Mouse (Mus musculus) liver, adult 2 months (tissue): ENCODE measurements around the gene Hist1h2ac. TPM values are rescaled to one million over a fixed set of nuclear protein-coding genes. Genes with fewer than 3 reads are reported as not detected.

Source experiments
- DNase-seq: peaks from one replicate; pipeline ENCODE4 v3.0.0-alpha.2; 2011; ENCODE audit warnings: low read depth, low spot score; ENCODE audit errors: extremely low read depth
- H3K27ac ChIP-seq: fragments of 200-500 bp; replicated peaks from 2 replicates; pipeline ENCODE4 v1.5.1; 2012; ENCODE audit warnings: low read depth, mild to moderate bottlenecking, control low read depth, inconsistent platforms, low read length; ENCODE audit not compliant: insufficient read depth
- H3K27me3 ChIP-seq: fragments of 200-500 bp; 2 replicates; pipeline ENCODE4 v1.6.1; 2012; ENCODE audit warnings: mild to moderate bottlenecking, moderate library complexity, low read length, inconsistent platforms; ENCODE audit not compliant: control insufficient read depth, insufficient read depth
- H3K36me3 ChIP-seq: fragments of 200-500 bp; 2 replicates; pipeline ENCODE4 v1.6.1; 2012; ENCODE audit warnings: low read length, inconsistent platforms; ENCODE audit not compliant: control insufficient read depth, insufficient read depth
- H3K4me1 ChIP-seq: fragments of 200-500 bp; 2 replicates; pipeline ENCODE4 v1.6.1; 2011; ENCODE audit warnings: low read length; ENCODE audit not compliant: control insufficient read depth, insufficient read depth
- H3K4me3 ChIP-seq: fragments of 200-500 bp; 2 replicates; pipeline ENCODE4 v1.5.1; 2011; ENCODE audit warnings: low read depth, mild to moderate bottlenecking, control low read depth, low read length, moderate library complexity; ENCODE audit not compliant: insufficient read depth
- H3K79me2 ChIP-seq: fragments of 200-500 bp; 2 replicates; pipeline ENCODE4 v1.6.1; 2012; ENCODE audit warnings: inconsistent platforms, mild to moderate bottlenecking, low read length, moderate library complexity; ENCODE audit not compliant: control insufficient read depth, insufficient read depth
- H3K9ac ChIP-seq: fragments of 200-500 bp; 2 replicates; pipeline ENCODE4 v1.6.1; 2012; ENCODE audit warnings: low read depth, mild to moderate bottlenecking, control low read depth, inconsistent platforms, low read length
- CTCF ChIP-seq: fragments of 200-500 bp; IDR thresholded peaks from 2 replicates; pipeline ENCODE4 v1.5.1; 2011; ENCODE audit warnings: low read depth, low read length, control low read depth
- POLR2A ChIP-seq: fragments of 200-500 bp; IDR thresholded peaks from 2 replicates; pipeline ENCODE4 v1.6.1; 2011; ENCODE audit warnings: low read length, control low read depth; ENCODE audit not compliant: insufficient read depth; ENCODE audit errors: extremely low read depth
- WGBS: fragments of 180-500 bp; shearing (Covaris S2); methylation state at CpG from one replicate; pipeline ENCODE4 v1.1.7; 2018; 5-methylcytosine and 5-hydroxymethylcytosine counted together
- polyA plus RNA-seq: library from polyadenylated mRNA; depleted of rRNA; stranded (reverse); fragments of >200 nt; gene quantifications from 2 replicates; pipeline ENCODE4 v1.2.3, GENCODE M21; 2012
- total RNA-seq: library from RNA; depleted of rRNA; stranded (reverse); fragments of >200 nt; gene quantifications from 2 replicates; pipeline ENCODE4 v1.2.3, GENCODE M21; 2014

Gene Hist1h2ac
- total and polyA plus RNA-seq, 2 experiments, result 0.22 to 4.9 TPM

DNA sequence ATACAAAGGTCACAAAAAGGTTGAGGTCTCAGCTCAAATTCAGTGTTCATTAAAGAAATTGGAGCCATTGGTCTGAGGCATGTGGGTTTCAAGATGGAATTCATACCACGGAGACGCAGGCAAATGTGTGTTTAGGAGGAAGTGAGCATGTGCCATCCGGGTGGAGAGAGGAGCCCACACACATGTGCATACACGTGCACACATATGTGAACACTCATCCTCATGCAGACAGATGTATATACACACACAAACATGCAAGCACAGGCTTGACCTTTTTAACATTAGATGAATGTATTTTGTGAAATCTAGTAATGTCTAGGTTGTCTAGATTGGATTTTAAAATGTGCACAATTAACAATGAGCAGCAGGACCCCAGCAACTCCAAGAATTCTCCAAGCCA lies 18.5 kb upstream of the Hist1h2ac start:
- H3K4me3 ChIP-seq, result no peak overlapping the region
- no peaks in the 10 kb centered on the region for H3K79me2 ChIP-seq
- DNase-seq, result no peak
- WGBS, result 74% methylated on average over 4 of the region's 4 CpGs
- H3K36me3 ChIP-seq, result peaks cover 16% of the 10 kb centered on the region; the same call in 1 of the 2 replicates
- H3K27me3 ChIP-seq, result no peaks in the 10 kb centered on the region
- no peak overlapping the region for H3K27ac ChIP-seq
- no peaks in the 10 kb centered on the region; the same call in 1 of the 2 replicates for H3K4me1 ChIP-seq
- no peak for TF ChIP-seq CTCF
- no peak for TF ChIP-seq POLR2A
- H3K9ac ChIP-seq, result no peak overlapping the region

DNA sequence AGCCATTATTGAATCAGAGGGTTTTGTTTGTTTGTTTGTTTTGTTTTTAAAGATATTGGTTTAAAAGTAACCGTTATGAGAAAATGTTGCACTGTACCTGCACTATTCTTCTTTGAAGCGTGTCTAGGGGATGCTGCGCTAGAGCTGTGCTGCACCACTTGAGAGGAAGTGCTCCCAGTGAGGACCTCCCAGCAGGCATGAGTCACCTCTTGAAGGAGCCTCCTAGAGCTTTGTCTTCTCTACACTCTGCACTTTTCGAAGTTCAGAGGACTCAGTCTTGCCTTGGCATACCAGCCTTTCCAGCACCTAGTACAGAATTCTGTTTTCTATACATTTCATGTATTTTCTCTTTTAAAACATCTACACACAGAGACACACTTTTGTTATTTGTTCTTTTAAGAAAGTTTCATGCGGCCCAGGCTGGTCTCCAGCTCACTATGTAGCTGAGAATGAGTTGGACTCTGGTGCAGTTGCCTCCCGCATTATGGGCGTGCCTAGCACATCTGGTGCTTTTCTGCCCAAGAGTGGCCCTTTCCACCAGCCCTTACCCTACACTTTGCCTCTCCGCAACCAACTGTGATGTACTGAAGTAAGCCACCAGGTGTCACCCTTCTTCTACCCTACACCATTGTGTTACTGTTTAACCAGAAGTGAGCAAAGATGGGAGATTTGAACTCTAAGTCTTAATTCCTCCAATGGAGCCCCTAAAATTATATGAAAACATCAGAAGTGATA lies 17.2 kb upstream of the Hist1h2ac start:
- no peak overlapping the region for H3K4me3 ChIP-seq
- no peak overlapping the region for H3K9ac ChIP-seq
- peak; percentile 83 for DNase-seq
- no peaks in the 10 kb centered on the region for H3K27me3 ChIP-seq
- peaks cover 4% of the 10 kb centered on the region for H3K4me1 ChIP-seq
- H3K27ac ChIP-seq, result no peak overlapping the region
- H3K79me2 ChIP-seq, result no peaks in the 10 kb centered on the region
- 27% methylated on average over 8 of the region's 8 CpGs for WGBS
- H3K36me3 ChIP-seq, result peaks cover 16% of the 10 kb centered on the region; the same call in 1 of the 2 replicates
- TF ChIP-seq CTCF, result peak; percentile 66
- TF ChIP-seq POLR2A, result no peak

DNA sequence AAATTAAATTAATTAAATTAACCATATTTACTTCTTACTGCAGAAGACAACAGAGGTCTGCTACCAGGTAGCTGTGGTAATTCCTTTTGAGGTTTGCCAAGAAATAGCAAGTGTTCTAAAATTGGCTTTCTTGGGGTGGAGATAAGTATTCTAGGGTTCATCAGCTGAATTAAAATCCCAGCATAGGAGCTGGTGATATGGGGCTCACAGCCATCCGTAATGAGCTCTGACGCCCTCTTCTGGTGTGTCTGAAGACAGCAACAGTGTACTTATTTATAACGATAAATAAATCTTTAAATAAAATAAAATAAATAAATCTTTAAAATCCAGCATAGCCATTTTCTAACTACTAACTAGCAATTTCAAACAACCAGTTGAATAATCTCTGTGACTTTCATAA lies 16.0 kb upstream of the Hist1h2ac start:
- Histone ChIP-seq H3K36me3 (peaks cover 10% of the 10 kb centered on the region; the same call in 1 of the 2 replicates), H3K4me1 (peaks cover 7% of the 10 kb centered on the region), H3K27ac (no peak overlapping the region), H3K9ac (no peak overlapping the region), H3K27me3 (no peaks in the 10 kb centered on the region), H3K79me2 (no peaks in the 10 kb centered on the region), H3K4me3 (no peak overlapping the region)
- DNase-seq, result no peak
- no peak for TF ChIP-seq POLR2A
- TF ChIP-seq CTCF, result no peak
- WGBS, result 72% methylated on average over 3 of the region's 3 CpGs

DNA sequence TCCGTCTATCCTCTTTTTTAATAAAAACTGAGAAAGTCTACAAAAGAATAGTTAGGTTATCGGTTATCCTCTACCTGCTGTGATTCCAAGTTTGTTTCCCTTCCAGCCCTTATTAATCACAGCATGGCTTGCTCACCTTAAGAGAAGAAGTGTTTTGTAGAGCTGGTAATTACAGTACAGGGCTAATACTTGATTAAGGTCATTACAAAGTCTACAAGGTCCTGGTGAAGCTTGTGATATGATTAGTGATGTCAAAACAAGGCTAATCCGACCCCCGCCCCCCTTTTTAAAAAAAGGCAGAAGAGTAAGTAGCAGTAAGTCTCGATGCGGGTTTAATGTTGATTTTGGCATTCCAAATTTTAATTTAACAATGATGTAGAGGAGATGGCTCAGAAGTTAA lies 15.2 kb upstream of the Hist1h2ac start:
- Histone ChIP-seq H3K9ac (no peak overlapping the region), H3K79me2 (no peaks in the 10 kb centered on the region), H3K27ac (no peak overlapping the region), H3K27me3 (no peaks in the 10 kb centered on the region), H3K4me3 (no peak overlapping the region), H3K4me1 (peaks cover 7% of the 10 kb centered on the region), H3K36me3 (peaks cover 5% of the 10 kb centered on the region; the same call in 1 of the 2 replicates)
- WGBS, result 65% methylated on average over 6 of the region's 6 CpGs
- TF ChIP-seq POLR2A (no peak), CTCF (no peak)
- no peak for DNase-seq

DNA sequence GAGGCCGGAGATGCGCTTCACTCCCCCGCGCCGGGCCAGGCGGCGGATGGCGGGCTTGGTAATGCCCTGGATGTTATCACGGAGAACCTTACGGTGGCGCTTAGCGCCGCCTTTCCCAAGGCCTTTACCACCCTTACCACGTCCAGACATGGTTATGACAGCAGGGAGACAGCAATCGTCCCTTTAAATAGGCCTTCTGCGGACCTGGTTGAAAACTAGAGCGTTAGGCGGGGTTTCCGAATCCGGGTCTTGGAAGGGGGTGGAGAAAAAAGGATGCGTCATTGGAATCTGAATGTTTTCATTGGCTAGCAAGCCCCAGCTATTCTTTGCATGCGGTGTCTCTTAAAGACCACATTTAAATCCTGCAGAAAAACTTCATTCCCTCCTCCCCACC lies 14.5 kb upstream of the Hist1h2ac start, which contains the start of gene Hist1h4c:
Hist1h4c (minus strand) TSS at position 155 of the 394 bp plus-strand sequence.
- WGBS, result under 1% methylated on average over 20 of the region's 22 CpGs
- DNase-seq, result peak; percentile 97
- peak within 1 kb of the TSS; percentile 29 for H3K9ac ChIP-seq
- TF ChIP-seq POLR2A, result peak; percentile 100
- no peak for TF ChIP-seq CTCF
- no peaks in the 10 kb centered on the region for H3K27me3 ChIP-seq
- H3K36me3 ChIP-seq, result peaks cover 5% of the 10 kb centered on the region; the same call in 1 of the 2 replicates
- H3K4me1 ChIP-seq, result peaks cover 10% of the 10 kb centered on the region
- peak within 1 kb of the TSS; percentile 53 for H3K4me3 ChIP-seq
- H3K79me2 ChIP-seq, result no peaks in the 10 kb centered on the region
- H3K27ac ChIP-seq, result 0 out of 2 replicates have a peak within 1 kb of the TSS, but pooled peaks have one; percentile 2
